Mouse (Mus musculus): ENCODE measurements at regions not wholly inside any gene's neighbourhood (a gene's known extent, or its start where the extent isn't known, plus 50 kb on each side); places are given as distances from the start of the nearest gene placed in this dataset.

DNA sequence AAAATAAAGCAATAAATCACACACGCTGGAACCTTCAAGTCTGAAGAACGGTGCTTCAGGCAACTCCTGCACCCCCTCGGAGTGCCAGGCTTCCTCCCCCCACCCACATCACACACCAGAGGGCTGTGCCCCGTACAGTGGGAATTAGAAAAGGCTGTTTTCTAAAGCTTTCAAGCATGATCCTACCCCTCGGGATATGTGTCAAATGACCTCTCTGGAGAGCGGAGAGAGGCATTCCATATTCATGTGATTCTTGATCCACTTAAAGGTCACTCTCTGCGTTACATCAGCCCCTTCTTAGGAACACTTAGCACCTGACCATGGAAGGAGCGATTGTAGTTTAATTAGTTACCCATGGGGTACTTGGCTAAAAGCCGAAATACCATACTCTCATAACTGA lies 119.1 kb upstream of the Slc24a5 start:
- no peak for DNase-seq (ENCODE audit: low spot score in 2 of 2)

GRCm38 (mm10) chr2:124952212-124952611 lies 115.7 kb upstream of the Slc24a5 start:
- no peak for DNase-seq (ENCODE audit: low spot score in 2 of 2)

GRCm38 (mm10) chr2:124953015-124953414 lies 114.9 kb upstream of the Slc24a5 start:
- no peak for DNase-seq (ENCODE audit: low spot score in 2 of 2)

DNA sequence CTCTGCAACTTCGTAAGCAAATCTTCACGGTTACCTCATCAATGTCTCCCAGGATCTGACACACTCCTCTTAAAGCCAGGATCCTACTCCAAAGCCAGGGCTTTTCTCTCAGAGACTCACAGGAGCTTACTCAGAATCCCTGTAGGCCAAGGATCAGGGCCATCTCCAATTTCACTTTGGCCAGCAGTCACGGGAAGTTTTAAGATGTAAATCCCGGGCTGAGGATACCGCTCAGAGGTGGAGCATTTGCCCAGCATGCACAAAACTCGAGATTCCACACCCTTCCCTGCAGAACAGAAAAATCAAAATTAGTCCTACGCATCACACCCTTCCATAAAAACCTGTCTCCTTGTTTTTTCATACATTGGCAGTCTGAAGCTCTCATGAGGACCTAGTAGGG lies 112.1 kb upstream of the Slc24a5 start:
- DNase-seq (ENCODE audit: low spot score in 2 of 2): no peak

GRCm38 (mm10) chr2:124959431-124959830 lies 108.5 kb upstream of the Slc24a5 start:
- no peak for DNase-seq (ENCODE audit: low spot score in 2 of 2)

- DNase-seq (ENCODE audit: low spot score in 2 of 2): no peak
These were observed 95.8 kb upstream of the Slc24a5 start for GRCm38 (mm10) chr2:124971826-124972749.

DNA sequence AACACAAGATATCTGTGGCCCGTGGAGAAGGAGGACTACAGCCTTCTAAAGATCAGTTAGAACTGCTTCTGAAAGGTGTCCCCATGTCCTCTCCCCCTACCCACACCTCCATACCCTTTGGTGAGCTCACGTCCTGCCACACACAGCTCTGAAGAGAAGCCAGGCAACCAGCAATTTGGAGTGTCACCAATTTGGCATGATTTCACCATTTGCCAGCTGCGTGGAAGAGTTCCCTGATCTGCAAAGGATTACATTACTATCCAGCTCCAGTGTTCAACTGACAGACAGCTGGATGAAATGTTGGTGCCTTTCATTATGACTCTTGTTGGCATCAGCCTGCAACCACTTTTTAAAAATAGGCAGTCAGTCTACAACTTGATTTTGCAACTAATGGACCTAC lies 92.8 kb upstream of the Slc24a5 start:
- DNase-seq (ENCODE audit: low spot score in 2 of 2): no peak

GRCm38 (mm10) chr2:124990976-124991375 lies 76.9 kb upstream of the Slc24a5 start:
- no peak for DNase-seq (ENCODE audit: low spot score in 2 of 2)

GRCm38 (mm10) chr2:125015007-125015406 lies 52.9 kb upstream of the Slc24a5 start:
- DNase-seq (ENCODE audit: low spot score in 2 of 2): no peak

GRCm38 (mm10) chr2:125016946-125017345 lies 51.0 kb upstream of the Slc24a5 start:
- DNase-seq (ENCODE audit: low spot score in 2 of 2): no peak

Measured in spleen, postnatal 14 days (tissue).